Mouse (Mus musculus) yolk sac, embryonic 10.5 days (tissue): ENCODE data around the gene Ccdc92b.
"Not testable (repeated sequence)": the region's sequence is repeated elsewhere in the genome, so short reads cannot be mapped to it uniquely, and the experiment has no call there.

ENCODE experiments used
- DNase-seq: peaks from one replicate; pipeline ENCODE4 v3.0.0-alpha.2; 2017; ENCODE audit warnings: low spot score

Ccdc92b gene

GRCm38 (mm10) chr11:74619201-74619955, at the start of gene Ccdc92b:
TSS of gene Ccdc92b (plus strand) at chr11:74619605.
- DNase-seq = peak; percentile 76

GRCm38 (mm10) chr11:74569735-74570134, 49.7 kb upstream of the Ccdc92b start:
- DNase-seq = no peak

GRCm38 (mm10) chr11:74572459-74573061, 46.8 kb upstream of the Ccdc92b start:
- no peak for DNase-seq

GRCm38 (mm10) chr11:74574768-74575434, 44.5 kb upstream of the Ccdc92b start:
- no peak for DNase-seq

- no peak for DNase-seq
These were observed 43.5 kb upstream of the Ccdc92b start for GRCm38 (mm10) chr11:74575940-74576339.

- no peak for DNase-seq
These were observed 42.3 kb upstream of the Ccdc92b start for GRCm38 (mm10) chr11:74577068-74577467.

GRCm38 (mm10) chr11:74581333-74581732, 38.1 kb upstream of the Ccdc92b start:
- DNase-seq = not testable (repeated sequence)

GRCm38 (mm10) chr11:74582464-74582863, 36.9 kb upstream of the Ccdc92b start:
- no peak for DNase-seq

- DNase-seq = no peak
These were observed 35.5 kb upstream of the Ccdc92b start for GRCm38 (mm10) chr11:74583824-74584349.

GRCm38 (mm10) chr11:74584946-74585723, 34.3 kb upstream of the Ccdc92b start:
- DNase-seq = peak; percentile 50

- DNase-seq = no peak
These were observed 33.0 kb upstream of the Ccdc92b start for GRCm38 (mm10) chr11:74586401-74586800.

- no peak for DNase-seq
These were observed 29.8 kb upstream of the Ccdc92b start for GRCm38 (mm10) chr11:74589401-74590238.

GRCm38 (mm10) chr11:74590239-74590596, 29.2 kb upstream of the Ccdc92b start:
- no peak for DNase-seq

GRCm38 (mm10) chr11:74590691-74591090, 28.7 kb upstream of the Ccdc92b start:
- no peak for DNase-seq

GRCm38 (mm10) chr11:74592246-74592645, 27.2 kb upstream of the Ccdc92b start:
- DNase-seq = no peak

- DNase-seq = no peak
These were observed 22.0 kb upstream of the Ccdc92b start for GRCm38 (mm10) chr11:74597283-74597989.

GRCm38 (mm10) chr11:74597990-74598337, 21.4 kb upstream of the Ccdc92b start:
- no peak for DNase-seq

GRCm38 (mm10) chr11:74602286-74602685, 17.1 kb upstream of the Ccdc92b start:
- DNase-seq = no peak

GRCm38 (mm10) chr11:74610068-74610467, 9.3 kb upstream of the Ccdc92b start:
- no peak for DNase-seq

GRCm38 (mm10) chr11:74610545-74611176, 8.7 kb upstream of the Ccdc92b start, which contains the start of gene Rap1gap2:
TSS of gene Rap1gap2 (minus strand) at chr11:74610915.
- DNase-seq = no peak
